Mouse (Mus musculus): ENCODE data around the gene Adam11.
"Not testable (repeated sequence)": the region's sequence is repeated elsewhere in the genome, so short reads cannot be mapped to it uniquely, and the experiment has no call there.

The Adam11 gene

DNA sequence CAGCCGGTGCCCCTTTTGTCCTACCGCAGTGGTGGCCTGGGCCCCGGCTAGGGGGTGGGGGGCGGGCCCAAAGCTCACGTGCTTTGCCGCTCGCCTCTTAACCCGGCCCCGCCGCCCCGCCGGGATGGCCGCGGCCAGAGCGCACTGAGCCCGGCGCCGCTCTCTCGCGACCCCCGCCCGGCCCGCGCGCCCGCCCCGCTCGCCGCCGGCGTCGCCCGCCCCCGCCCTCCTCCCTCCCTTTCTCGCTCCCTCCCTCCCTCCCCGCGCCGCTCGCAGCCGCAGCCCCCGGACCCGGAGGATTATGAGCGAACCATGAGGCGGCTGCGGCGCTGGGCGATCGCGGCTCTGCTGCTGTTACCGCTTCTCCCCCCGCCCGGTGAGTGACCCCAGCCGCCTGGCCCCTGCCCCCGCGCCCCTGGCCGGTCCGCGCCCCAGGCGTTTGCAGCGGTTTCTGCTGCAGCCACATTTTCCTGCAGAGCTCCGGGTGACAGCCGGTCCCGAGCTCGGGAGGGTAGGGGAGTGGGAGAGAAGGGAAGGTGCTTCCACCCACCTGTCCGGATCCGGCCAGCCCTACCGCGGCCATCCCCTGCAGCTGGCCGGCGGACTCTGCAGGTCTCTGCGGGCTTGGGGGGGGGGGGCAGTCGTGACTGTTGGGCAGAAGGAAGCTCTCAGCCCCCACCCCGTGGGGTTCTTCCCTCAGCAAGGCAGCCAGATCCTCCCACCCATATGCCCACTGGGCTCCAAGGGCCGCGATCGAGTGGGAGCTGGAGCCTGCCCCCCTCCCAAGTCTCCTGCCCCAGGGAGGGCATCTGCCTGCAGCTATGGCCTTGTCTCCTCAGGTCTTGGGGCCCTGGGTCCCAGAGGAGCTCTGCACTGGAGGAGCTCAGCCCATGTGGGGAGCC lies at the start of gene Adam11:
Gene Adam11 (plus strand): TSS at position 131 of the 902 bp plus-strand sequence.
- no peak for DNase-seq

DNA sequence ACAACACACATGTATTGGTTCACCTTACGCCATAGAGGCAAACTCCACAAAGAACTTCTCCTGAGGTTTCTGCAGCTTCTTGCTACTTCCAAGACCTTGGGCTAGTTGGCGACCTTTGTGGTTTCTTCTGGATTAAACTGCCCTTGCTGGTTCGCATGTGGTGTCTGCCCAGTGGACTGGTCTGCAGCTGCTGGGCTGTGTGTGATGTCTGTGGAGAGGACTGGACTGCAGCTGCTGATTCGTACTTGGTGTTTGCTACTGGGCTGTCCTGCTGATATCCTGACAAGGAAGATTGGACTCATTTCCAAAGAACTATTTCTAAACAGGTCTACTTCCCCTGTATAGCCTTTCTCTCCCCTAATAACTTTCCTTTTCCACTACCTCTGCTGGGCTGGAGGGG lies 48.8 kb upstream of the Adam11 start:
- DNase-seq = no peak

DNA sequence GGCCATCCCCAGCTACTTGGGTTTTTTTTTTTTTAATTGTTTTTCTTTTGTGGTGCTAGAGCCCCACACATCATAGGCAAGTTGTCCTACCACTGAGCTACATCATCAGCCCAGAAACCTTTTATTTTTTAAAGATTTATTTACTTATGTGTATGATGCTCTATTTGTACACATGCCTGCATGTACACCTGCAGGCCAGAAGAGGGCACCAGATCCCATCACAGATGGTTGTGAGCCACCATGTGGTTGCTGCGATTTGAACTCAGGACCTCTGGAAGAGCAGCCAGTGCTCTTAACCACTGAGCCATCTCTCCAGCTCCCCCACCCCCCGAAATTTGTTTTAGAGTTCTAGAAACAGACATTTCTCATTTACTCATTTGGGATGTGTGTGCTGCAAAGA lies 46.7 kb upstream of the Adam11 start:
- not testable (repeated sequence) for DNase-seq

DNA sequence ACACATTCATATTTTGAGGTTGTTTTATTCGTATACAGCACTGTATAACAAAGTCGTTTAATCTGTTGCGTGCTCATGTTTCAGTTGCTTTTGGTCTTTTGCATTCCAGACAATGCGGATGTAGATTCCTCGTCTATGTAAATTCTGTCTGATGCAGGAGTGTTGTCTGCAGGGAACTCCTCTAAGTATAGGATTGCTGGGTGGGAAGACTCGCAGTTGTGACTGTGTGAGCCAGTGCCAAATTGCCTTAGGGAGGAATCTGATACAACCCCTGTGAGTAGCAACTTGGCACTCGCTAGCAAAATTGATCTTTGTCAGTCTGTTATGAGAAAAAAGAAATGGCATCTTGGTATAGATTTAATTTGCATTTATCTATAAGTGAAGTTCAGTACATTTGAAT lies 45.1 kb upstream of the Adam11 start:
- no peak for DNase-seq

DNA sequence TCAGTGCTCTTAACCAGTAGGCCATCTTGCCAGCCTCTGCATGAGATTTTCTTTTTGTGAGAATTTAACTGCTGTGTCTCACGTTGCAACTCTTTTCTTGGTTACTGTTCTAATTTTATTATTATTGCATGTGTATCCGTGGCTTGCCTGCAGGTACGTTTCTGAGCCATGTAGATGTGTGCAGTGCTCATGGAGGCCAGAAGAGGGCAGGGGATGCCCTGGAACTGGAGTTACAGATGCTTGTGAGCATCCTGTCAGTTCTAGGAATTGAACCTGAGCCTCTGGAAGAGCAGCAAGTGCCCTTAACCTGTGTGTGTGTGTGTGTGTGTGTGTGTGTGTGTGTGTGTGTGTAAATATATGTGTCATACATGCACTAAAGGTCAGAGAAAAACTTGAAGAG lies 35.7 kb upstream of the Adam11 start:
- DNase-seq = no peak

DNA sequence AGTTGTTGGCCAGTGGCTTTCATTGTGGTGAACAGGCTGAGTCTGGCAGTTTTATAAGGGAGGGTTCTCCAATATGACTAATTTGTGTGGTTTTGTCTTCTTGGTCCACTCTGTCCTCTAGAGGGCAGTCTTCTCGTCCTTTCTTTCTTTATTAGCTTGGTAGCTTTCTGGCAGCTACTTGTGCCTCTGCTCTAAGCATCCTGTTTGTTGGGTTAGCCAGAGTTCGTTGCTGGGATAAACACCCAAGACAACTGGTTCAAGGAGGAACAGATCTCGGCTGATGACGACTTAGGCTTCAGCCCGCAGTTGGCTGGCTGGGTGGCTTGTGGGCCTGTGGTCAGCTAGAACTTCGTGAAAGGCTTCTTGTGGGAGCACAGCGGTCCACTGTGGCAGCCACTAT lies 32.6 kb upstream of the Adam11 start:
- peak; percentile 62 for DNase-seq

DNA sequence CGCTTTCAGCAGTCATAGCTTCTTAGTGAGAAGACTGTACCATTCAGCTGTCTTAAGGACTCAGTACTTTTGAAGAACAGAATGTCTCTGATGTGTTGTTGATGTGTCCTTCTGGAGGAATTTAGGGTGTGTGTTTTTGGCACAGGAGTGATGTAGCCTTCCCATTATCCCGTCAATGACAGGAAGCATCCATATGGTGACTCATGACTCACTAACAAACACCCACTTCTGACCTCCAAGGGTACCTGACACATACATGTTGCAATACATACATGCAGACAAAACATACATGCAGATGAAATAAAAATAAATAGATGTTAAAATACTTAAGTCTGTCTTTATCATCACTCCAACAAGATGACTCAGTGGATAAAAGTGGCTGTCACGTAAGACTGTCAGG lies 31.4 kb upstream of the Adam11 start:
- DNase-seq = no peak

DNA sequence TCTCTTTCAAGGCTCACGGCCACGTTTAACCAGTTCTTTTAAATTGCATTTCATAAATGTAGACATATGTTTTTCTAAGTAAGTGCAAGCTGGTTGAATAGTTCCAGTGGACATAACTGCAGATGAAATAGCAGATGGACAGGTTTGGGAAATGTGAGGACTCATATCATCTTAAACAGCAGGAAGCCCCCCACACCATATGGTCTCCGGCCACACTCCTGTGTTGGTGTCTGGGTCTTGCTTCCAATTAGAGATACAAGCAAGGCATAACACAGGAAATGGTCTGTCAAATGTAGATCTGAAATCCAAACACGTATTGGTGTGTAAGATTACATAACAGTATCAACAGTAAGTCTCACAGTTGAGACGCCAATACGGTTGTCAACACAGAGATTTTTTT lies 29.9 kb upstream of the Adam11 start:
- no peak for DNase-seq

DNA sequence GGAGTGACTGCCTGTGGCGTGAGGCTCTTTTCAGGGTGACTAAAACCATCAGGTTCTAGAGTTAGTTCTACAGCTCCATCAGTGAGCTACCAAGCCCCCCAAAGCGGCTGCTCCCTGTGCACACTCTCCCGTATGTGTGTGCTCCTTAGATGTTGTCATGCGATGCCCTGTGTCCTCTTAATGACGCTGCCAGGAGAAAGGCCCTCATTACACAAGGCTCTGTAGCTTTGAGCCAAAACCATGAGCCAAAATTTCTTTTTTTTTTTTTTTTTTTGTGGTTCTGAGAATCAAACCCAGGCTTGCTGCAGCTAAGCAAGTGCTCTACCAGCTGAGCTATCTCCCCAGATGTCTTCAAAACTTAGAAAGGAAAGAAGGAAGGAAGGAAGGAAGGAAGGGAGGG lies 28.1 kb upstream of the Adam11 start:
- no peak for DNase-seq

DNA sequence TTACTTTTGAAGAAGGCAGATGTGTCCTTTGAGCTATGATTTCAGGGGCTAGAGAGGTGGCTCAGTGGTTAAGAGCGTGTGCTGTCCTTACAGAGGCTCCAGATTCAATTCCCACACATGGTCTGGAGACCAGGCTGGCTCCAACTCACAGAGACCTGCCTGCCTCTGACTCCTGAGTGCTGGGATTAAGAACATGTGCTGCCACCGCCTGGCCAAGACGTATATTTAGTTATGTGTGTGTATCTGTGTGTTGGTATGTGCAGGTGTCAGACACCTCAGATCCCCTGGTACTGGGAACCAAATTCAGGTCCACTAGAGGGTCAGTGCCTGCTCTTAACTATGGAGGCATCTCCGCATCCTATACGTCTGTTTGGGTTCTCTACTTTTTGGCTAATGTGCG lies 26.3 kb upstream of the Adam11 start:
- DNase-seq = no peak

DNA sequence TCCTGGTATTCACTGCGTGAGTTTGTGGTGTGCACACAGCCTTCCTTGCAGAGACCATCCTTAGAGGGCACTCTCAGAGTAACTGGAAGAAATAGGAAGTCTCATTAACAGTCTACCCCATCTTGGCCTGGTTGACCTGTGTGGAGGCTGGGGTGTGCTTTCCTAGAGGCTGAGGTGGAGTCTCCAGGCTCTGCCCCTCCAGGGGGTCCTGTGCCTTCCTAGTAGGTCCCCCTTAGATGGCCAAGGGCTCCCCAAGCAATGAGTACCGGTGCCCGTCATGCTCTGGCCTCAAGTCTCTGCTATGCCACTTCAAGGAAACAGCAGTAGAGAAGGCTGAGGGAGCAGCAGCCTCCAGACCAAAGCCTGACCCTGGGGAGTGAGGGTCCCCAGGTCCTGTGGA lies 23.2 kb upstream of the Adam11 start:
- no peak for DNase-seq

DNA sequence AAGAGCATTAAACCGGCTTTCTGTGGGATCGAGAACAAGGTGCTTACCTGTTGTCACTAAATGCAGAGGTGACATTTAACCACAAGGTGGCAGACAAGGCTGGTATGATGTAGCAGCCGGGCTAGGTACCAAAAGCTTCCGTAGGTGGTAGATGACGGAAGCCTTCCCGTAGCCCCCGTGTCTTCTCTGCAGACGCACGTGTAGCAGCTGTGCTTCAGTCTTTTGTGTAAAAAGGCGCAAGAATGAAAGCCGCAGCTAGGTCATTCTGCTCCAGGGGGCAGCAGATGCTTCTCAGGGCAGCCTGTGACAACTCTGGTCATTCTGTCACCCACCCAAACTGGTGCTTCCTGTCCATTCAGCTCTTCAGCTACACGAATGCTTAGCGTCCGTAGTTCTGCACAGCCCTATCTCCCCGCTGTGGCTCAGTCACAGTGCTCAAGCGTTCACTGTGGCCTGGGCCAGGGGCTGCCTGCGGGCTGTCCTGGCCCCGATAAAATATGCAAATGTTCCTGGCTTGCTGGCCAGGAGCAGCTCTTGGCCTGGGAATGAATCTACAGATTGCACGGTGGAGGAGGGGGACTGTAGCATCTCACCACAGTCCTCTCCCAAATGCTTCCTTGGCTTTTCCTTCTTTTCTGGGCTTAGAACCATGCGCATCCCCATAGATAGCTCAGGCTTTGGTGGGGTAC lies 21.8 kb upstream of the Adam11 start:
- peak; percentile 64 for DNase-seq

DNA sequence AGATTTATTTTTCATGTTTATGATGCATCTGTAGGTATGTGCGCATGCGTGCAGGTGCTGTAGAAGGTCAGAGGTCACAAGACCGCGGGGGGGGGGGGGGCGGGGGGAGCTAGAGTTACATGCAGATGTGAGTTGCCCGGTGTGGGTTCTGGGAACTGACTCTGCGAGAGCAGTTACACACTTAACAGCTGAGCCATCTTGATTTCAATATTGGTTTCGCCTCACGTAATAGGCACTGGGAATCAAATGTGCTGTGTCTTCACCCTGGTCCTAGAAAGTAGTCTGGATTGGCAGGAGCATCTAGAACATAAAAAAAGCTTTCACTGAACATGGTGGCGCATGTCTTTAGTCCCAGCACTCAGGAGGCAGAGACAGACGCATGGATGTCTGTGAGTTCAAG lies 20.6 kb upstream of the Adam11 start:
- DNase-seq = no peak

DNA sequence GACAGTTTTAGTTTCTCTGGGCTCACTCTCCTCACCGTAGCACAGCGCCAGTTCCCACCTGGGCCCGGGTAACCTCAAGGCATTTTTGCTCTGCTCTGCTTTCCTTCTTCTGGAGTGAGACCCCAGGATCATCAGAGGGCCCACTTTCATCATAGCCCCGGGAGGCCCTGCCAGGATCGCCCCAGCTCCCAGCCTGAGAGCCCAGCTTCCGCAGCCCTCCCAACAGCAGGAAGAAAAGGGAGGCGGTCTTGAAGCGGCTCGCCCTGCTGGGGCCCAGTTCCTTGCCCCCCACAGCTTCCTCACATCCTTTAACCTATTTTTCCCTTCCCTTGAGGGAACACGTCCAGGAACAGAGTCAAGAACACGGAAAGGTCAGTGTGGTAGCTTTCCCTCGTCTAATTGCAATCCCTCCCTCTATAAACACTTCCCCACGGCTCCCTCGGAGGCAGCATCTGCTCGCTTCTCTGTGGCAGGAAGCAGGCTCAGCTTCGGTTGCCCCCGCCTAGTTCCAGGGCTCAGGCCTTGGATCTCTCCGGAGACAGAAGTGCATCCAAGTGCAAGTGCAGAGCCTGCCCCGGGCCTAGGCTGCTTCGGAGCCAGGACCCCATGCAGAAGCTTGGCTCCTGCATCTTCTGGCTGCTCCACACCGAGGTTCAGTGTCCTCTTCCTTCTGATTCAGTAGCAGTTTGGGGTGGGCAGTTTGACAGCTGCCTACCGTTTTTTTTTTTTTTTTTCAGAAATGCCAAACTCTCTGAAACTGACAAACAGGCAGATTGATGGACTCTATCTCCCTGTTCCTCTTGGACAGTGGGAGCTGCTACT lies 19.9 kb upstream of the Adam11 start:
- peak; percentile 45 for DNase-seq

DNA sequence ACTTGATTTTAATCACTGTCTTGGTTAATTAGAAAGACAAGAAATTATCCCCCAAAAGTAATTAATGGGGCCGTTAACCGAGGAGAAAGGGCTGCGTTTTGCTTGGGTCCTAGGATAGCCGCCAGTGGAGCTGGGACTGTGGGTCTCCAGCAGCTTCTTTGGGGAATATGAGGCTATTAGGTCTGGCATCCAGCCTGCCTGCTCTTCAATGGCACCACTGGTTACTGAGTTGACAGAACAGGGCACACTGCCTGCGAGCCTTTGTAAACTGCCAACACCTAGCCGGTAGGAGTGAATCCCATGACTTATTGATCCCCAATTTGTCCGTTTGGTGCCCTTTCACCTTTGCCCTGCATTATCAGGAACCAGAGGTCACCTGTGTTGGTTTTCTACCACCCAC lies 19.2 kb upstream of the Adam11 start:
- no peak for DNase-seq

DNA sequence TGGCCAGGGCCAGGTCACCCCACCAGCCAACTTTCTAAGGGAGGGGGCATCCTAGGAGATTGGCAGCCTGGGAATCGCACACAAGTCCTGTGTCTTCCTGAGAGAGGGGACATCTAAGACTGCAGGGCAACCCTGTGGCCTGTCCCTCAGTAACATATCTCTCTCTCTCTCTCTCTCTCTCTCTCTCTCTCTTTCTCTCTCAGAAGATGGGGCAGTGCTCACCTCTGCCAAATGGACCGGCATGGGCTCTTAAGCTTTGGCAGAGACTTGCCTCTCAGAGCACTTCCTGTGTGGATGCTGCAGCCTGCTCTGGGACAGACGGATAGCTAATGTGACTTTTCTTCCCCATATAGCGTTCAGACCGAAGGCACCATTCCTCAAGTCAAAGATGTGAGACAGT lies 18.4 kb upstream of the Adam11 start:
- DNase-seq = no peak

DNA sequence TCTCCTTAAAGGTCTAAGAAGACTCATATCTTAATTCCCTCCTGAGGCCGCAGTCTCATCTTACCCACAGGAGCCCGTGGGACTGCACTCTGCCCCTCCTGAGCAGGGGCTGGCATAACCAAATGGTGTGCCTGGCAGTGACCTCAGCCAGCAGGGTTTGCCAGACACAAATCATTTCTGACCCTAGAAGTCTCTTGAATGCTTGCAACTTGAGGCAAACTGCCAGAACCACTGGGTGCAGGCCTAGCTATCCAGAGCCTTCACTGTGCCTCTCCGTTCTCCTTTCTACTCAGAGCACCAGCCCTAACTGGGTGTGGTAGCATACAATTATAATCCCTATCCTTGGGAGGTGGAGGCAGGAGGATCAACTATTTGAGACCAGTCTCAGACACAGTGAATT lies 16.5 kb upstream of the Adam11 start:
- no peak for DNase-seq

DNA sequence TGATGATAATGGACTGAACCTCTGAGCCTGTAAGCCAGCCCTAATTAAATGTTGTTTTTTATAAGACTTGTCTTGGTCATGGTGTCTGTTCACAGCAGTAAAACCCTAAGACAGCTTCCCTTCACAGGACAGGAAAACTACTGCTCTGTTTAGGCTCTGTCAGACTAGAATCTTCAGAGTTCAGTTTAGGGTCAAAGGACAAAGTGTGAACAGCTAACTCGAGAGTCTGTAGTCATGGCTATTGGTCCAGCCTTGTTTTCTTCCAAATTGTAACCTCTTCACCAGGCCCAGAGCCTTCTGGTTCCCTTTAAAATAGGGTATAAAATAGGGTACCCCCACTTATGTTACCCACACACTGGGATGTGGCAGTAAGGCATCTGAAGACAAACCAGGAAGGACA lies 13.4 kb upstream of the Adam11 start:
- DNase-seq = no peak

DNA sequence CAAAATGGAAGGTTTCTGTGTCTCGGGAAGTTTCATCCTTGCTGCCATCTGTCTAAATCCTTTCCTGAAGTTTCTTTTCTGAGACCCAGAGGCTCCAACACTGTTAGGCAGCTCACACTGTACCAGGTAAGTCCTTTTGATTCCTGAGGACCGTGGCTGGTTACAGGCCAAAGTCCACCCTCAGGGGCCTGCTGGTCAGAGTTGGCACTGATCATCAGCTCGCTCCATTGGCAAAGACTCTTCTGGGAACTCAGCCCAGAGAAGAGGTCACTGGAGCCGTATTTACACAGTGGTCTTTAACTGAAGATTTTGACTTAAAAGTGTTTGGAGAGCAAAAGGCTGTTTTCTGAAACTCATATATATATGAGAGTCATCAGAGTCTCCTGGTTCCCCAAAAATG lies 12.9 kb upstream of the Adam11 start:
- DNase-seq = peak; percentile 73

DNA sequence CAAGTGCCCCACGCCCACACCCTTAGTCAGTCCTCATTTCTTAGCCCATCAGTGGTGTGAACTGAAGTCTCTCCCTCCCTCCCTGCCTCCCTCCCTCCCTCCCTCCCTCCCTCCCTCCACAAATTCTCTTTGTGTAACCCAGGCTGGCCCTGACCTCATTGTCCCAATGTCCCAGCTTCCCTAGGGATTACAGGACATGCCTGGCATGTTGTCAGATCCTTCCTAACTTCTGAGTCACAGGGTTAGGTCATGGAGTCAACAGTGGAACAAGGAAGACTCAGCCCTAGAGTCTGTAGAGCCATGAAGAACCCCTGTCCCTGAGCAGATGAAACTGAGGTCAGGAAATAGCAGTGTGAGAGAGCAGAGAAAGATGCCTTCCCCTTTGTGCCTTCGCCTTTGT lies 11.5 kb upstream of the Adam11 start:
- DNase-seq = no peak

DNA sequence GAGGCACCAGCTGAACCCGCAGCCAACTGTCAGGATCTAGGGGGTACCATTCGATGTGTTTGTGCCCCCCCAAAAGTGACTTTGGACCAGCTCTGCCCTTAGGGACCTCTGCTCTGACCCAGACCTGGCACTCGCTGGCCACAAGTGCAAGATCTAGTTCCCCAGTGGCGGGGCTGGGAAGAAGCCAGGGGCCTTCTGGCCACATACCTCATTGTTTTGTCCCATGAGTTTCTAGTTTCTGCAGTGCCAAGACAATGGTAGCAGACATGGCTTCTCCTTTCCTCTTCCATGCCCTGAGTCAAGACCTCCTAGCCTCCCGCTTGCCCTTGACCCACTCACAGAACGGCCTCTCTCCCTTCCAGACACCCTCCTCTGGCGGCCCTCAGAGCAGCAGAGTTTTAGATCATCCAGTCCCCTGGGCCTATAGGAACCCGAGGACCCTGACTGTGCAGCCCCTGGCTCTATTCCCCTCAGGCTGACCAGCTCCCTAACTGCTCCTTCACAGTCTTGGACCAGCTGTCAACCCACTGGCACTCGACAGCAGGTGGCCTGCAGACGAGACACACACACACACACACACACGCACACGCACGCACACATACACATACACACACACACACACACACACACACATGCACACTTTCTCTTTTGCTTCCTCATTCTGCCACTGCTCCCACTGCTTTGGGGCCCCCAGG lies 8.2 kb upstream of the Adam11 start:
- no peak for DNase-seq

DNA sequence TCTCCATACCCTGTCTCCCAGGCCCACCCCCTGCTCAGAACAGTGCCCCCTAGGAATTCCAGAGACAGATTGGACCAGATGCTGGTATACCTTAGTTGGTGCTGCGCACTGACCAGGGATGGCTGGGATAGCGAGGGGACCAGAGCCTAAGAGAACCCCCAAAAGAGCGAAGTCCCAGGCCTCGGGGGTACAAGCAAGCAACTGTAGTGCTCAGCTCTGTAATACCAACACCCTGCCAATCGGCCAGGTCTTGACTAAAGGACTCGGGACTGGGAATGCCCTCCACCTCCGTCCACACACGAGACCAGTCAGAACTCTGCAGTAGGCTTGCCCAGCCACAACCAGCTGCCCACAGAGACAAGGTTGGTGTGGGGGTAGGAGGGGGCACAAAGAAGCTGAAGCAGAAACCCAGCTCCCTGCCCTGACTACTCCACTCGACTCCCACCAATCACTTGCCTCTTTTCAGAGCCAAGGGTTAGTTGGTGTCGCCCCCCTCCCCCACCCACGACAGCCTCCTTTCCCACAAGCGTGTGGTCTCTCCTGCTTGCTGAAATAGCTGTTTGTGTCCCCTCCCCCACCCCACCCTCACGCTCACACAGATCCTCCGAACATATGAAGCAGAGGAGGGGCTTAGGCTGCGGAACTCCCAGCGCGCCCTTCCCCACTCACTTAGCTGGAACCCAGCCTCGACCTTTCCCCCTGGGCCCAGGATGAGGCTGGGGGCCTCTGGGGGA lies 7.5 kb upstream of the Adam11 start:
- no peak for DNase-seq

Data from kidney, postnatal 14 days (tissue).